Mouse (Mus musculus): Measurements from ENCODE around the gene Wdr49. TPM values are rescaled to one million over a fixed set of nuclear protein-coding genes. Genes with fewer than 3 reads are reported as not detected.

The Wdr49 gene
- 1 to 10 TPM; 1.9 to 2.1 TPM for total RNA-seq (2021)
- long read RNA-seq, partial matches to known transcripts = 0 of 2 reads
- long read RNA-seq, other reads (novel, unspliced or antisense) = 2 of 2 reads

DNA sequence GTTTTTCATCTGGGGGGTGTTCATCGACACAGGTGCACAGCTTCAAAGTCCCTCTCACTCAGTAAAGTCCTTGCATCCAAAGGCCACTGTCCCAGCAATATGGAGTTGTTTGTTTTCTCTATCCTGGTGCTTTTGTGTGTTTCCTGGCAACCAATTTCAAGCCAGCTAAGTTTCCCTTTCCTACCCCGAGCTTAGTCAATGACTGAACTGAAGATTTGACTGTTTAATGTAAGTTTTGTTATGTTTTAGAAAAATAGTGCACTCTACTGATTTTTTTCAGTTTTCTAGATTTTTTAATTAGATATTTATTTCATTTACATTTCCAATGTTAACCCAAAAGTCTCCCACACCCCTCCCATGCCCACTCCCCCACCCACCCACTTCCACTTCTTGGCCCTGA, at the start of gene Wdr49:
Wdr49 (minus strand) TSS at position 101 of the 400 bp plus-strand sequence.
- no peak for DNase-seq (ENCODE audit: low spot score in 2 of 2)

DNA sequence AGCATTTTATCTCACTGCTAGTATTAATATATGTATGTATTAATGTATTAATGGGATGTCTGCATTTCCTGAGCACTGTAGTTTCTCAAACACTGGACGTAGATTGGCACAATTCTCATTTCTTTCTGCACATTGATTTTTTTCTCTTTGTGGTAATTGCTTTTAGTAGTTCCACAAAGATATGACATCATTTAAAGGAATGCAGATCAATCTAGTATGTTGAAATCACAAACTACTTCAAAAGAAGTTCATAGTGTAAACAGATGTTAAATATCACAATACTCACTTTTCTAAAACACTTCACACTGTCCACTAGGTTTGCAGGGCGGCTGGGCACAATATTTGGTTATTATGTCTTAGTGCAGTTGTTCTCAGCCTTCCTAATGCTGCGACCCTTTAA, 49.1 kb upstream of the Wdr49 start:
- DNase-seq (ENCODE audit: low spot score in 2 of 2) = no peak

- DNase-seq (ENCODE audit: low spot score in 2 of 2) = no peak
Observed at GRCm38 (mm10) chr3:75522527-75522926, 40.6 kb upstream of the Wdr49 start.

DNA sequence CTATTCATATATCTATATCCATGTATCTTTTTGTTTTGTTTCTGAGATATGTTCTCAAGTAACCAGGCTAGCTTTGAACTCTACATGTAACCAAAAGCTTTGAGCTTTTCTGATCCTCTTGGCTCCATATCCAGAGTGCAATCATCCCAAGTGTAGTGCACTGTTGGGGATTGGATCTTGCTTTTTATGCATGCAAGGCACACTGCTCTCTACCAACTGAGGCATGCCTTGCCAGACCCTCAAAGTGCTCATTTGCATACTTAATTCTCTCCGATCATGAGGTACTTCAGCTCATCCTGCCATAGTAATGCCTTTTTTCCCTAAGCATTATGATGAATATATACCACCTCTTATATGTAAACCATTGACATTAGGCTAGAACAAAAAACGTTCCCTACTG, 39.4 kb upstream of the Wdr49 start:
- DNase-seq (ENCODE audit: low spot score in 2 of 2) = no peak

- peak; percentile 64 to 65 for DNase-seq (ENCODE audit: low spot score in 2 of 2)
Observed at GRCm38 (mm10) chr3:75517631-75518250, 35.8 kb upstream of the Wdr49 start.

DNA sequence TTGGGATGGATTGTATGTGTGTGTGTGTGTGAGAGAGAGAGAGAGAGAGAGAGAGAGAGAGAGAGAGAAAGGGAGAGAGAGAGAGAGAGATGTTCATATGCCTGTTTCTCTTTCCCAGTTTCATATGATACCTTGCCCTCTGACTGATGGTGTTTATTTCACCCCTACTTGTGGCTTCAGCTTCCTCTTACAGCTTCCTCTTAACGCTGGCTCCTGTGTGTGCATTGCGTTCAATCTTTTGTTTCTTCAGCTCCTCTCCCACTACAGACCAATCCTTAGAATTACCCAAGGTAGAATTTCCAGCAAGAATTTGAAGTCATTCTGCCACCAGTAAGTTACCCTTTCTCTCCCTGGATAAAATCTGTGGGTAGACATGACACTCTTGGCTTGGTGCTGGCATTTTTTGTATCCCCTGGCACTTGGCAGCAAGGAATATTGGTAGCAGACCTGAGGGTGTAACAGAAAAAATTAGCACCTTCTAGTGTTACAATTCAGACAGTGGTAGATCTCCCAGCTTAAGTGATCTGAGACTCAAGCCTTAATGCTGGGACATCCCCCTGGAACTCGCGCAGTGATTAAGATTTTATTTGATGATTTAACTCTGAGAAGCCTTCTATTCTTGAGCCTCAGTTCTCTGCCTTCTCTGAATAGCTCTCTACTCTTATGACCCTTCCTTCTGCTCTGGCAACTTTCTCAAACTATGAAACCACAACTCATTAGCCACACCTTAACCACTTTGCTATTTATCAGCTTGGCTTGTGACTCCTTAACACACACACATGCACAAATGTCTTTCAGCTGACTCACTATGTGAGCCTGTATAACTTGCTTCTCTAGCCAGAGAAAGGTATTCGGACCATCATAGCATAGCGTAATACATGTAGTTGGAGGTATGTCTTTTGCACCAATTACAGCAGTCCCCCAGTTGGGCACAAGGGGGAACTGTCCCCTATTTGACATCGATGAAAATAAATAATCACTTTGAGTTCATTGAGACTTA, 17.3 kb upstream of the Wdr49 start:
- DNase-seq (ENCODE audit: low spot score in 2 of 2) = no peak

- DNase-seq (ENCODE audit: low spot score in 2 of 2) = no peak
Observed at GRCm38 (mm10) chr3:75492913-75493312, 11.0 kb upstream of the Wdr49 start.

DNA sequence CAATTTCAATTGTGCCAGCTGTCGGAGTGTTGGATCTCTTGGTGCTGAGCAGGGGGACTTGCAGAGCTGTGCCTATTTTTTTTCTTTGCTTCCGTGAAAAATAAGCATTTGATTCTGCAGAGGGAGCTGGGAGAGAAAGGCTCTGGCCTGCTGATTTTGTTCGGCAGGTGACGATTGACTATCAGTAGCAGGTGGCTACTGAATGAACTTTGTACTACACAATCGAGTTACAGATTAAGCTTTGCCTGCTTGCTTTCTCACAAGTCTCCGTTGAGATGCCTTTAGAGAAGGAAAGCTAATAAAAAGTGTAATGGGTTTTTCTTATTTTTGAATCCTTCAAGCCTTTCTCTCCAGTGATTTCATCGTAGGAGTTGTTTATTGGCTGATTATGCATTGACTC, 6.8 kb downstream of the Wdr49 start:
- no peak for DNase-seq (ENCODE audit: low spot score in 2 of 2)

DNA sequence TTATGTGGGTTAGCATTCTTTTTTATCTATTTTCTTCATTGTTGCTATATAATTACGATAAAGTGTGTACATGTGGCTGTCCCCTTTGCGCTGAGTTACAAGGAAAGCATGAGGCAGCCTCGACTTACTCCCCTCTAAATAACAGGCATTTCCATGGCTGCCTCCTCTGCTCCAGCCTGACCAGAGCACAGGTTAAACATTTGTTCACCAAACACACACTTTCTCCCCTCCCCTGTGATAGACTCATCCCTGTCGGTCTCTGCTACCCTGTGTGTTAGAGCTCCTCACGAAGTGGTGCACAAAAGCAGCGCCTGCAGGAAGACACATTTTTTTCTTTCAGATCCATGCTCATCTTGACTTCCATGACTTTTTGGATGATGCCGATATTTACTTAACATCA, 7.3 kb downstream of the Wdr49 start:
- peak in 1 of 2 experiments; percentile 6 for DNase-seq (ENCODE audit: low spot score in 2 of 2)

DNA sequence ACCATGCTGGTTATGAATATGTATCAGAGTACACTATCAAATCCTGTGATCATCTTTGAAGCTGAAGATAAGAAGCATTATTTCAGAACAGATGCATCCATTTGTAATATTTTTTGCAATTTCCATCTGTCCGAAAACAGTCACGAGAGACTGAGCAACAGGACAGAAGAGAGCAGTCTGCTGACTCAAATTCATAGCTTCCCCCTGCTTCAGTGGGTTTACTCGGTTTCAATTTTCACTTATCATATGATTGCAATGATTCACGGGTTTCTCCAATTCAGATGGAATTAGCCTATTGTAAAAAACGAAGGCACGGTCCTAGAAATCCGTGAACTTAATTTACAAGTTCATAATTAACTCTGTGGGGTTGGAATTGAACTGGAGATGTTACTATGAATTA, 13.8 kb downstream of the Wdr49 start:
- DNase-seq (ENCODE audit: low spot score in 2 of 2) = no peak

DNA sequence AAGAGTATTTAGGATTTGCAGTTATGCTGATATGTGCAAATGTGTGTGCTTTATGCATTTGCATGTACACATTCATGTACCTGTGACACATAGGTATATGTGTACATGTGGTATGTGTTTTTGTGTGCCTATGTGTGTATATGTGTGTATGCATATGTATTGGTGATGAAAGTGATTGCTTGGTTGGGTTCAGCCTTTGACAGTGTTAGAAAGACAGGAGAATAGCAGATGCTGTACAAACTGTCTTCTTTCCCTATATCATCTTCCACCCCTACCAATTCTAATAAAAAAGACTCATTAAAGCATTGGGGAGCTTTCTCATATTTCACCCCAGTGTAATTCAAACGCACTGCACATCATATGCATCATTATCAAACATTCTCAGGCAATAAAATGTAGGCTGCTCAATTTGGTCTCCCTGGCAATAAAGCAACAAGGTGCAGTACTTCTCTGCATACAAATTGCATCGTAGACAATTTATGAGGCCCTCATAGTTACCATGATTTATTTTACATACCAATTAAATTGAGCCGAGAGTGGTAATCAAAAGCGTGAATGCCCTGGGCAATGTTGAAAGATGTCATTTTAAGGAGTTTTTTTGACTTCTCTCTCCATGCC, 51.3 kb downstream of the Wdr49 start:
- no peak for DNase-seq (ENCODE audit: low spot score in 2 of 2)

- no peak for DNase-seq (ENCODE audit: low spot score in 2 of 2)
Observed at GRCm38 (mm10) chr3:75395918-75396317, 86.0 kb downstream of the Wdr49 start.

DNA sequence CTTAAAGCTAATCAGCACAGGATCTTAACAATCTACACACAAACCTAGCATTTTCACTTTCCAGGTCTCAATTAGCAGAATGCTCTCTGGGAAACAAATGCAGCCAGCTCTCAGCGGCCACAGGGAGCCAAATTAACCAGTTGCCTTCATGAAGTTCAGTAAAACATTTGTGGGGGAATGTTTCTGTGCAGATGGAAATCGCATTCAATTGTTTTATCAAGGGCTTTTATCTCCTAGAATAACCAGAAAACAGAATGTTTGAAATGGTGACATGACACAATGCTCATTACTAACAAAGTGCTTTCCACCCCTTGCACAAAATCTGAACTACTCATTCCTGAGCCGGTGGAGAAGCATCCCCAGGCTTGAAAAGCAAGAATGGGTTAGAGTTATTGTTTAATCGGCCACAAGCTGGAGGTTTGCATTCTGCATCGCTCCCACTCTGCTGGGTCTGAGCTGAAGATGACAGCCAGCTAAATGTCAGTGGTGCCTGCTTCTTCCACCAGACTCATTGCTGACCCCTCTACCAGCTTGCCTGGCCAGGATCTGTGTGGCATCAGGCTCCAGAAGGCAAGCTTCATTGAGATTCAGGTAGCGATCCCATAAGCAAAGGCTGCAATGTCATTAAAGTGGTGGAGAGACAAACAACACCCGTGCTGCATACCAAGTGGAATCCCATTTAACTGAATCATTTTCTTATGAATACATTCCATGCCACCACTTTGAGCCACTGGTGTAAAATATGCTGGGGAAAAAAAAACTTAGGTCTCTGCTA, 86.6 kb downstream of the Wdr49 start:
- DNase-seq (ENCODE audit: low spot score in 2 of 2) = peak; percentile 24 to 39

GRCm38 (mm10) chr3:75394487-75394886, 87.5 kb downstream of the Wdr49 start:
- no peak for DNase-seq (ENCODE audit: low spot score in 2 of 2)

GRCm38 (mm10) chr3:75381776-75382175, 100.2 kb downstream of the Wdr49 start:
- no peak for DNase-seq (ENCODE audit: low spot score in 2 of 2)

GRCm38 (mm10) chr3:75353972-75354371, 128.0 kb downstream of the Wdr49 start:
- DNase-seq (ENCODE audit: low spot score in 2 of 2) = no peak

DNA sequence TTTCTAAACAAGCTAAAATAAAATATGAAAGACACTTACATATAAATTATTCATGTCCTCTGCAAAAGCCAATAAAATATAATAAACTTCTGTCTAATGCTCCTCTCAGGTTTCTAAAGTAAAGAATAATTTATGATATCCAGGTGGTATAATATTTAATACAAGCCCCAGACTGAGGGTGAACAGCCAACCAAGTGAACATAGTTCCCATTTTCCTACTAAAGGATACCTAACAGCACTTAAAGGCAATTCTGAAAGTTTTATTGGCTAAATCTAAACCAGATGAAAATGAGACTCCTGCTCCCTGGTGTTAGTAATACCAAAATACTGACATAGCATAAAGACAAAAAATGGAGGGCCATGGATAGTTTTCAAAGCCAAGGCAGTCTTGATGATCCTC, 144.8 kb downstream of the Wdr49 start:
- DNase-seq (ENCODE audit: low spot score in 2 of 2) = no peak

DNA sequence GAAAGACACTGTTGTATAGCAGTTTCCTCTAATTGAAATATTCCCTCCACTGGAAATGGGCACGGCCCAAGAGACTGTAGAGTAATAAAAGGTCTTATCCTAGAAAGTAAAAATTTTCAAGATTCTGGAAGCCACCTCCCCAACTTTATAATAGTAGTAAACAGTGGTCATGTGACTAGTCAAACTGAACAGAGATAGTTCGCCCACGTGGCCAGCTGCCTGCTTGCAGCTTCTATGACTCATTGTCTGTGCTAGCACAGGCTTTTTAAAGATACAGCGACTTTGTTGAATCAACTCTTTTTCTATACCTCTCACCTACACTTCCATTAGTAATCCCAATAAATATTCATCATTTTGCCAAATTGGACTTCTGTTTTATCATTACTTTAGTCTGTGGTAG, 161.0 kb downstream of the Wdr49 start:
- DNase-seq (ENCODE audit: low spot score in 2 of 2) = no peak

DNA sequence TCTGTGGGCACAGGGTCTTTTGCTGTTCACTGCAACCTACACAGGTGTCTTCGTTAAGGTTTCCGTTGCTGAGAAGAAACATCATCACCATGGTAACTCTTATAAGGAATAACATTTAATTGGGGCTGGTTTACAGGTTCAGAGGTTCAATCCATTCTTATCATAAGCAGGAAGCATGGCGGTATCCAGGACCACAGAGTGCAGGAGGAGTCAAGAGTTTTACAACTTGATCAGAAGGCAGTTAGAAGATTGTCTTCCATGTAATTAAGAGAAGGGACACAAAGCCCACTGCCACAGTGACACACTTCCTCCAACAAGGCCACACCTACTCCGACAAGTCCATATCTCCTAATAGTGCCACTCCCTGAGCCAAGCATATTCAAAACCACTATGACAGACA, 173.1 kb downstream of the Wdr49 start:
- DNase-seq (ENCODE audit: low spot score in 2 of 2) = no peak

- no peak for DNase-seq (ENCODE audit: low spot score in 2 of 2)
Observed at GRCm38 (mm10) chr3:75308228-75308627, 173.7 kb downstream of the Wdr49 start.

GRCm38 (mm10) chr3:75305584-75305983, 176.4 kb downstream of the Wdr49 start:
- no peak for DNase-seq (ENCODE audit: low spot score in 2 of 2)
